Mouse (Mus musculus): ENCODE data around the gene Rrp1b. TPM values are rescaled to one million over a fixed set of nuclear protein-coding genes. Genes with fewer than 3 reads are reported as not detected.

The Rrp1b gene
- total and polyA plus RNA-seq, 3 experiments = 4.8 to 10.3 (median 7.9) TPM

DNA sequence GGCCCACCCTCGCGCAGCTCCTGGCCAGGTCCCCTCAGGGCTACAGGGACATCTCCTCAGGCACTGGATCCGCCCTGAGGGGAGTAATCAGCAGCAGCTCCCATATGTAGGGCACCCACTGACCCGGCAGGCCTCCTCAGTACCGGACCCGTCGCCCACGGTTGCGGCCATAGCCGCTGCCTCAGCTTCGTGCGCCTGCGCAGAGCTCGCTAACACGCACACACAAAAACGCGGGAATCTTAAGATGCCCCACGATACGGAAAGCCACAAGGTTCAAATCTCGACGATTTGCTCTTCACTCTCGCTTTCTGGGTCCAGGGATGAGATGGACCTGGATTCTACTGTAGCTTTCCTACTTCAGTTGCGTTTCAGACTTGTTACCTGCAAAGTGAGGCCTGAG, 1.6 kb upstream of the Rrp1b start:
- no peak for DNase-seq
- H3K27me3 ChIP-seq (ENCODE audit: control insufficient read depth, insufficient read depth, low read length) = no peaks in the 10 kb centered on the region
- H3K36me3 ChIP-seq (ENCODE audit: control insufficient read depth, insufficient read depth, low read length) = no peaks in the 10 kb centered on the region
- intact Hi-C loops (cut with DNase I) = no loop called here
- H3K79me2 ChIP-seq (replicated peaks; ENCODE audit: control insufficient read depth, insufficient read depth, low read length) = no peaks in the 10 kb centered on the region
- H3K9ac ChIP-seq (ENCODE audit: low read depth, low read length) = no peak overlapping the region
- H3K27ac ChIP-seq = no peak overlapping the region
- H3K4me1 ChIP-seq (ENCODE audit: control insufficient read depth, insufficient read depth, low read length) = peaks cover 3% of the 10 kb centered on the region
- no peak for TF ChIP-seq CTCF (IDR thresholded peaks at IDR 0.05)
- no peak for TF ChIP-seq POLR2A (IDR thresholded peaks at IDR 0.05; ENCODE audit: insufficient read depth, low read depth, low read length)
- TF ChIP-seq EP300 (IDR thresholded peaks at IDR 0.05; ENCODE audit: insufficient read depth, low read depth, low read length) = no peak
- H3K4me3 ChIP-seq = no peak overlapping the region
- WGBS = 87% methylated on average over 23 of the region's 23 CpGs

DNA sequence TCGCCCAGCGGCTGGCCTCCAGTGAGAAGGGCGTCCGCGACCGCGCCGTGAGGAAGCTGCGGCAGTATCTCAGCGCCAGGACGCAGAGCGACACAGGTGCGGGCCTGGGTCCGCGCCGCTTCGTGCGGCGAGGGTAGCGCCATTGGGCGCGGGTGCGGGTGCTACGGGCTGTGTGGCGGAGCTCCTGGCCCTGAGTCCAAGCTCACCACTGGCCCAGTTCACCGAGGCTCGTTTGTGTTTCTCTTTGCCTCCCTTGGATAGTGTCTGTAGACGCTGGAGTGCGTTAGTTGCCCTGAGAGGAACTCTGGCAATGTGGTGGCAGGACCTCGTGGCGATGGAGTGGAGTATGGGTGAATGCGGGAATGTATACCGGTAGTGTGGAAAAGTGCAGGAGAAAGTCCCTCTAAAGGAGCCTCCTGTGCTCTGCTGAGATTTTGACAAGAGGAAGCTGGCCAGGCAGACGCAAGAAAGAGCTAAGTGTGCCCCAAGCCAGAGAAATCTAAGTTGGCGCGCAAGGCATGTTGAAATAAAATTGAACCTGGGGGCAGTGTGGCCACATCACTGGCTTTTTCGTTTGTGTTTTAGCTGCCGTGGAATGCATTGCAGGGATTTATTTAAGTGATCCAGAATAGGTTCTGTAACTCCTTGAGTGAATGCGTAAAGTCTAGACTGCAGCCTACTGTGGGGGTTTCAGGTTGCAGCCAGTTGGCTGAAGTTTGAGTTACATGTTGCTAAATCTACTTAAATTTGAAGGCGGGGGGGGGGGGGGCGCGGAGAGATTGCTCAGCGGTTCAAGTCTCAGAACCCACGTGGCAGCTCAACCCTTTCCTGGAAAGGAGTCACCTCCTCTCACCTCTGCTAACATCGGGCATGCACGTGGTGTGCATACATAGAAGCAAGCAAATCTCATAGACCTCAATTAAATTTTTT, 874 bp downstream of the Rrp1b start:
- DNase-seq = no peak
- TF ChIP-seq CTCF (IDR thresholded peaks at IDR 0.05) (no peak), POLR2A (IDR thresholded peaks at IDR 0.05; ENCODE audit: insufficient read depth, low read depth, low read length) (no peak), EP300 (IDR thresholded peaks at IDR 0.05; ENCODE audit: insufficient read depth, low read depth, low read length) (no peak)
- intact Hi-C loops (cut with DNase I) = no loop called here

DNA sequence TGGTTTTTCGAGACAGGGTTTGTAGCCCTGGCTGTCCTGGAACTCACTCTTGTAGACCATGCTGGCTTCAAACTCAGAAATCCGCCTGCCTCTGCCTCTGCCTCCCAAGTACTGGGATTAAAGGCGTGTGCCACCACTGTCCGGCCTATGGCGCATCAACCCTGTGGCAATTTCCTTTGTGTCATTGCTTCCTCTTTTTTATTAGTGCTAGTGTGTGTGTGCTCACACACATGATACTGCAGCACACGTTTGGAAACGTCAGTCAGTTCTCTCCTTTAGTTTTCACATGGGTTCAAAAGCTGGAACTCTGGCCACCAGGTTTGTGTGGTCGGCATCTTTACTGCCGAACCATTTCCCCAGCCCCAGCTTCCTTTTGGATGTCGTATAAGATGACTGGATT, 4.4 kb downstream of the Rrp1b start:
- WGBS = 74% methylated on average over 10 of the region's 10 CpGs
- Histone ChIP-seq H3K4me1 (ENCODE audit: control insufficient read depth, insufficient read depth, low read length) (peaks cover 3% of the 10 kb centered on the region), H3K36me3 (ENCODE audit: control insufficient read depth, insufficient read depth, low read length) (no peaks in the 10 kb centered on the region), H3K9ac (ENCODE audit: low read depth, low read length) (no peak overlapping the region), H3K27ac (no peak overlapping the region), H3K79me2 (replicated peaks; ENCODE audit: control insufficient read depth, insufficient read depth, low read length) (peaks cover 4% of the 10 kb centered on the region), H3K27me3 (ENCODE audit: control insufficient read depth, insufficient read depth, low read length) (no peaks in the 10 kb centered on the region), H3K4me3 (no peak overlapping the region)
- TF ChIP-seq POLR2A (IDR thresholded peaks at IDR 0.05; ENCODE audit: insufficient read depth, low read depth, low read length) = no peak
- TF ChIP-seq EP300 (IDR thresholded peaks at IDR 0.05; ENCODE audit: insufficient read depth, low read depth, low read length) = no peak
- no peak for TF ChIP-seq CTCF (IDR thresholded peaks at IDR 0.05)
- intact Hi-C loops (cut with DNase I) = no loop called here
- no peak for DNase-seq

More for the DNA sequence above, 874 bp downstream of the Rrp1b start:
- Histone ChIP-seq H3K4me3 (peak overlapping the region; percentile 87), H3K9ac (ENCODE audit: low read depth, low read length) (peak overlapping the region; percentile 60), H3K4me1 (ENCODE audit: control insufficient read depth, insufficient read depth, low read length) (peaks cover 3% of the 10 kb centered on the region), H3K27me3 (ENCODE audit: control insufficient read depth, insufficient read depth, low read length) (no peaks in the 10 kb centered on the region), H3K36me3 (ENCODE audit: control insufficient read depth, insufficient read depth, low read length) (no peaks in the 10 kb centered on the region), H3K79me2 (replicated peaks; ENCODE audit: control insufficient read depth, insufficient read depth, low read length) (no peaks in the 10 kb centered on the region), H3K27ac (peak overlapping the region; percentile 51)
- 2% methylated on average over 45 of the region's 46 CpGs for WGBS

DNA sequence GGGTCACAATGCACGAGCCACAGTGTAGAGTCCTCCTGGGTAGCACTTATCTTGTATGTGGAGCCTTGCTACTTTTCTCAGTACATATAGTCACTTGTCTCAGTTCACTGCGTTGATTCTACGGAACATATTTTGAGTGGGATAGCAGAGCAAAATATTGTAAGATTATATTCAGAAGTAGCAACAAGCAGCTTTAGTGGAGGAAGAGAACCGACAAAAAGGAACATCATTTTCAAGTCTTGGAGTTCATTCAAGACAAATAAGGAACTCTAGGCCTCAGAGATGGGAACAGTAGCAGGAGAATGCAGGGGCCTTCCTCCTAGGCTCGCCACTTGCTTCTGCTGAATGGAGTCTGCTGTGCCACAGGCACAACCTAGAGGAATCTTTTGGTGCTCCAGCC, 10.6 kb downstream of the Rrp1b start:
- intact Hi-C loops (cut with DNase I) = no loop called here
- H3K79me2 ChIP-seq (replicated peaks; ENCODE audit: control insufficient read depth, insufficient read depth, low read length) = peaks cover 4% of the 10 kb centered on the region
- TF ChIP-seq CTCF (IDR thresholded peaks at IDR 0.05) = no peak
- no peak for TF ChIP-seq POLR2A (IDR thresholded peaks at IDR 0.05; ENCODE audit: insufficient read depth, low read depth, low read length)
- no peak for TF ChIP-seq EP300 (IDR thresholded peaks at IDR 0.05; ENCODE audit: insufficient read depth, low read depth, low read length)
- H3K27ac ChIP-seq = no peak overlapping the region
- 82% methylated on average over 5 of the region's 5 CpGs for WGBS
- no peaks in the 10 kb centered on the region for H3K4me1 ChIP-seq (ENCODE audit: control insufficient read depth, insufficient read depth, low read length)
- H3K36me3 ChIP-seq (ENCODE audit: control insufficient read depth, insufficient read depth, low read length) = no peaks in the 10 kb centered on the region
- no peak overlapping the region for H3K9ac ChIP-seq (ENCODE audit: low read depth, low read length)
- H3K27me3 ChIP-seq (ENCODE audit: control insufficient read depth, insufficient read depth, low read length) = no peaks in the 10 kb centered on the region
- no peak for DNase-seq
- no peak overlapping the region for H3K4me3 ChIP-seq

DNA sequence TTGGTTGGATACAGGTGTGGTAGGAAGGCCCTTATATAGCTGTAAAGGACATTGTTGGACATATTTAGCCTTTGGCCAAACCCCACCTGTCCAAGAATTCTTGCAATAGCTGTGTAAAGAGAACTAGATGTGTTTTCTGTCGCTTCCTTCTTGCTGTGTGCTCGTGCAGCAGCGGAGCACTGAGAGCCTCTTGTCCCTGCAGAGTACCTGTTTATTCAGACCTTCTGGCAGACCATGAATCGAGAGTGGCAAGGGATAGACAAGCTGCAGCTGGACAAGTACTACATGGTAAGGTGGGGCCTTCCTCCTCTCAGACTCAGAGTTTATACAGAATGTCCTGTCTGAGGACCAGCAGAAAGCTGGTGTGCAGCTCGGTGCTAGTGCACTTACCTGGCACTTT, 12.5 kb downstream of the Rrp1b start:
- Histone ChIP-seq H3K27me3 (ENCODE audit: control insufficient read depth, insufficient read depth, low read length) (no peaks in the 10 kb centered on the region), H3K27ac (no peak overlapping the region), H3K36me3 (ENCODE audit: control insufficient read depth, insufficient read depth, low read length) (no peaks in the 10 kb centered on the region), H3K9ac (ENCODE audit: low read depth, low read length) (no peak overlapping the region), H3K4me1 (ENCODE audit: control insufficient read depth, insufficient read depth, low read length) (peaks cover 2% of the 10 kb centered on the region; the same call in 1 of the 2 replicates), H3K79me2 (replicated peaks; ENCODE audit: control insufficient read depth, insufficient read depth, low read length) (peaks cover 3% of the 10 kb centered on the region), H3K4me3 (no peak overlapping the region)
- intact Hi-C loops (cut with DNase I) = no loop called here
- WGBS = 94% methylated on average over 5 of the region's 5 CpGs
- DNase-seq = no peak
- no peak for TF ChIP-seq EP300 (IDR thresholded peaks at IDR 0.05; ENCODE audit: insufficient read depth, low read depth, low read length)
- no peak for TF ChIP-seq POLR2A (IDR thresholded peaks at IDR 0.05; ENCODE audit: insufficient read depth, low read depth, low read length)
- no peak for TF ChIP-seq CTCF (IDR thresholded peaks at IDR 0.05)

DNA sequence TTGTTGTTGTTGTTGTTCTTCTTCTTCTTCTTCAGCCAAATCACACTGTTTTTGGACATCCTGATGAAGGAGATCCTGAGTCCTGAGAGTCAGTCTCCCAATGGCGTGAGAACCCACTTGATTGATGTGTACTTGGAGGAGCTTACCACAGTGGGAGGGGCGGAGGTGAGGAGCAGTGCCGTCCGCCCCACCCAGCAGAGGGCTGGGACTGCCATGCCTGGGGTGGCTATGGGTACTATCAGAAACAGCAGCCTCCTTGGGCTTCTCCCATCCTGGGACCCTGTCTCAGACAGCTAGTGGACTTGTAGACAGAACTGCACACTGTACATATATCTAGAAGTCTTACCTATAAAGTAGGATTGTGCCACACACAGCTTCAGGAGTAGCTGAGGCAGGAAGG, 14.0 kb downstream of the Rrp1b start:
- no peaks in the 10 kb centered on the region for H3K27me3 ChIP-seq (ENCODE audit: control insufficient read depth, insufficient read depth, low read length)
- H3K4me3 ChIP-seq = no peak overlapping the region
- H3K9ac ChIP-seq (ENCODE audit: low read depth, low read length) = no peak overlapping the region
- H3K79me2 ChIP-seq (replicated peaks; ENCODE audit: control insufficient read depth, insufficient read depth, low read length) = no peaks in the 10 kb centered on the region
- peaks cover 2% of the 10 kb centered on the region; the same call in 1 of the 2 replicates for H3K4me1 ChIP-seq (ENCODE audit: control insufficient read depth, insufficient read depth, low read length)
- H3K36me3 ChIP-seq (ENCODE audit: control insufficient read depth, insufficient read depth, low read length) = no peaks in the 10 kb centered on the region
- H3K27ac ChIP-seq = no peak overlapping the region
- 95% methylated on average over 4 of the region's 4 CpGs for WGBS
- TF ChIP-seq EP300 (IDR thresholded peaks at IDR 0.05; ENCODE audit: insufficient read depth, low read depth, low read length) (no peak), CTCF (IDR thresholded peaks at IDR 0.05) (no peak), POLR2A (IDR thresholded peaks at IDR 0.05; ENCODE audit: insufficient read depth, low read depth, low read length) (no peak)
- no peak for DNase-seq
- intact Hi-C loops (cut with DNase I) = no loop called here
